Mouse (Mus musculus): ENCODE data around the gene Gm10666. TPM values are rescaled to one million over a fixed set of nuclear protein-coding genes. Genes with fewer than 3 reads are reported as not detected.
"Not testable (repeated sequence)": the region's sequence is repeated elsewhere in the genome, so short reads cannot be mapped to it uniquely, and the experiment has no call there.

Gene Gm10666
- total RNA-seq (2022), result not detected

DNA sequence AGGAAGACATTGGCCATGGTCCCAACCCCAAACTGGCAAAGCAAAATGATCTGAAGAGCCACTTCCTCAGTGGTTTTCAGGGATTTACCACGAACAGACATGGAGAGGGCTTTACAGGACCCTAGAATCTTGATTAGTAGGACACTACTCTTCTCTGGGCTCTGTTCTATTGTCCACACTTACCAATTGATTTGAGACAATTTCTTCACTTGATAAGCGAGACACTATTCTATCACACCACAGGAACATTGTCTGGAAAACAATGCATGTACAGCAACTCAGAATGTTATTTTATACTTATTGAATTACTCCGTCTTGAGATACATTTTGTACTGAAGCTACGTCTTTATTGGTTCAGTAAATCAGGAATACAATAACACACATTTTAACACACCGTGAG, at the start of gene Gm10666:
Gm10666 (minus strand) TSS at position 101 of the 400 bp plus-strand sequence.
- not testable (repeated sequence) for DNase-seq (ENCODE audit: low spot score in 2 of 2)

DNA sequence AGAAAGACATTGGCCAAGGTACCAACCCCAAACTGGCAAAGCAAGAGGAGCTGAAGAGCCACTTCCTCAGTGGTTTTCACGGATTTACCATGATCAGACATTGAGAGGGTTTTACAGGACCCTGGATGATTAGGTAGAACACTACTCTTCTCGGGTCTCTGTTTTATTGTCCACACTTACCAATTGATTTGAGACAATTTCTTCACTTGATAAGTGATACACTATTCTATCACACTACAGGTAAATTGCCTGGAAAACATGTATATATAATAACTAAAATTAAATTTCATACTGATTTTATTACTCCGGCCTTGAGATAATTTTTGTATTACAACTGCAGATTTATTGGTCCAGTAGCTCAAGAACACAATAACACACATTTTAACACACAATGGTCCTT, 29.4 kb upstream of the Gm10666 start, which contains the start of gene Vmn1r142:
Vmn1r142 (minus strand) TSS at position 101 of the 400 bp plus-strand sequence.
- DNase-seq (ENCODE audit: low spot score in 2 of 2), result not testable (repeated sequence)

DNA sequence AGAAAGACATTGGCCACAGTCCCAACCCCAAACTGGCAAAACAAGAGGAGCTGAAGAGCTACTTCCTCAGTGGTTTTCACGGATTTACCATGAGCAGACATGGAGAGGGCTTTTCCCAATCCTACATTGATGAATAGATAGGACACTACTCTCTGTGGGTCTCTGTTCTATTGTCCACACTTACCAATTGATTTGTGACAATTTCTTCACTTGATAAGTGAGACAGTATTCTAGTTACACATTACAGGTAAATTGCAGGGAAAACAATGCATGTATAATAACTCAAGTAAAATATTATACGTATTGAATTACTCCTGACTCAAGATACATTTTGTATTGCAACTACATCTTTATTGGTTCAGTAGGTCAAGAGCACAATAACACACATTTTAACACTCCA, 16.4 kb downstream of the Gm10666 start, which contains the start of gene Gm16451:
Gm16451 (minus strand) TSS at position 101 of the 400 bp plus-strand sequence.
- not testable (repeated sequence) for DNase-seq (ENCODE audit: low spot score in 2 of 2)

Other genes with a start within 250 kb of the Gm10666 start
- gene Gm5891, start 213.4 kb downstream of the Gm10666 start, total RNA-seq (2022), result not detected
- not detected for gene Vmn1r137, start 140.2 kb downstream of the Gm10666 start, total RNA-seq (2022)
- gene Vmn1r138, start 105.8 kb downstream of the Gm10666 start, total RNA-seq (2022), result not detected
- not detected for gene Gm6176, start 78.4 kb downstream of the Gm10666 start, total RNA-seq (2022)
- gene Vmn1r139, start 65.7 kb downstream of the Gm10666 start, total RNA-seq (2022), result not detected
- gene Gm16451, start 16.5 kb downstream of the Gm10666 start, total RNA-seq (2022), result not detected
- not detected for gene Vmn1r142, start 29.3 kb upstream of the Gm10666 start, total RNA-seq (2022)
- gene Vmn1r143, start 54.6 kb upstream of the Gm10666 start, total RNA-seq (2022), result not detected
- gene Gm8653, start 66.5 kb upstream of the Gm10666 start, total RNA-seq (2022), result not detected
- gene Gm8453, start 94.7 kb upstream of the Gm10666 start, total RNA-seq (2022), result not detected
- gene Gm4187, start 195.0 kb upstream of the Gm10666 start, total RNA-seq (2022), result not detected
- not detected for gene Gm8660, start 236.3 kb upstream of the Gm10666 start, total RNA-seq (2022)

Measured in layer of hippocampus, adult 8-10 months (tissue).